Mouse (Mus musculus): ENCODE results near the gene Ovol1.

- TF ChIP-seq CTCF (conservative IDR thresholded peaks at IDR 0.05; ENCODE audit: low read length) (no peak; the same call in 1 of the 2 replicates), NANOG (IDR thresholded peaks at IDR 0.05; ENCODE audit: borderline replicate concordance, low read length) (no peak), POU5F1 (IDR thresholded peaks at IDR 0.05; ENCODE audit: borderline replicate concordance, low read length) (no peak)
These were observed 43.4 kb downstream of the Ovol1 start for GRCm38 (mm10) chr19:5516906-5517505.

Data from E14TG2a.4 (cell line).